Mouse (Mus musculus): ENCODE data around the gene Tspan14. TPM values are rescaled to one million over a fixed set of nuclear protein-coding genes. Genes with fewer than 3 reads are reported as not detected.

Tspan14 gene
- total RNA-seq, 2 experiments from 2014 or later: 17.2 to 19.1 TPM

- DNase-seq: no peak
Observed at GRCm38 (mm10) chr14:40916667-40917066, 49.9 kb downstream of the Tspan14 start.

GRCm38 (mm10) chr14:40915838-40916237 lies 50.8 kb downstream of the Tspan14 start:
- DNase-seq: no peak

- DNase-seq: no peak
Observed at GRCm38 (mm10) chr14:40914701-40915100, 51.9 kb downstream of the Tspan14 start.

- DNase-seq: no peak
Observed at GRCm38 (mm10) chr14:40913709-40914108, 52.9 kb downstream of the Tspan14 start.

- DNase-seq: no peak
Observed at GRCm38 (mm10) chr14:40911529-40911928, 55.1 kb downstream of the Tspan14 start.

GRCm38 (mm10) chr14:40908763-40909162 lies 57.8 kb downstream of the Tspan14 start:
- DNase-seq: no peak

- DNase-seq: no peak
Observed at GRCm38 (mm10) chr14:40906770-40907169, 59.8 kb downstream of the Tspan14 start.

GRCm38 (mm10) chr14:40905813-40906212 lies 60.8 kb downstream of the Tspan14 start:
- no peak for DNase-seq

GRCm38 (mm10) chr14:40902307-40903055 lies 64.1 kb downstream of the Tspan14 start:
- no peak for DNase-seq

- no peak for DNase-seq
Observed at GRCm38 (mm10) chr14:40900267-40900666, 66.3 kb downstream of the Tspan14 start.

GRCm38 (mm10) chr14:40897916-40898315 lies 68.7 kb downstream of the Tspan14 start:
- DNase-seq: no peak

GRCm38 (mm10) chr14:40895681-40896080 lies 70.9 kb downstream of the Tspan14 start:
- no peak for DNase-seq

- DNase-seq: peak; percentile 84
Observed at GRCm38 (mm10) chr14:40894576-40895247, 71.9 kb downstream of the Tspan14 start.

GRCm38 (mm10) chr14:40893884-40894283 lies 72.7 kb downstream of the Tspan14 start:
- DNase-seq: no peak

- no peak for DNase-seq
Observed at GRCm38 (mm10) chr14:40893196-40893595, 73.4 kb downstream of the Tspan14 start, which contains the start of gene Sh2d4b. Sh2d4b (minus strand) TSS chr14:40893266.

GRCm38 (mm10) chr14:40892326-40892825 lies 74.2 kb downstream of the Tspan14 start:
- DNase-seq: no peak

- DNase-seq: no peak
Observed at GRCm38 (mm10) chr14:40891506-40891905, 75.1 kb downstream of the Tspan14 start.

- DNase-seq: peak; percentile 25
Observed at GRCm38 (mm10) chr14:40889704-40890103, 76.9 kb downstream of the Tspan14 start.

- DNase-seq: no peak
Observed at GRCm38 (mm10) chr14:40889181-40889580, 77.4 kb downstream of the Tspan14 start.

GRCm38 (mm10) chr14:40886428-40887202 lies 80.0 kb downstream of the Tspan14 start:
- DNase-seq: no peak

- no peak for DNase-seq
Observed at GRCm38 (mm10) chr14:40885752-40886151, 80.9 kb downstream of the Tspan14 start.

- no peak for DNase-seq
Observed at GRCm38 (mm10) chr14:40885225-40885624, 81.4 kb downstream of the Tspan14 start.

- DNase-seq: no peak
Observed at GRCm38 (mm10) chr14:40874565-40874964, 92.0 kb downstream of the Tspan14 start.

Data from gastrocnemius, postnatal 10 days (tissue).